Mouse (Mus musculus): ENCODE results near the gene Pan2.

Pan2 gene

GRCm38 (mm10) chr10:128336597-128336996, 33.5 kb downstream of the Pan2 start:
- DNase-seq, result no peak

GRCm38 (mm10) chr10:128337306-128338181, 34.4 kb downstream of the Pan2 start, which contains the start of gene Cs:
Gene Cs (plus strand): TSS chr10:128337734.
- DNase-seq, result peak; percentile 97

- DNase-seq, result no peak
Measured at GRCm38 (mm10) chr10:128338415-128338814, 35.3 kb downstream of the Pan2 start.

GRCm38 (mm10) chr10:128338948-128339347, 35.8 kb downstream of the Pan2 start:
- DNase-seq, result no peak

GRCm38 (mm10) chr10:128340257-128340656, 37.1 kb downstream of the Pan2 start:
- no peak for DNase-seq

GRCm38 (mm10) chr10:128343436-128343835, 40.3 kb downstream of the Pan2 start:
- DNase-seq, result no peak

- DNase-seq, result peak; percentile 81
Measured at GRCm38 (mm10) chr10:128344568-128345275, 41.6 kb downstream of the Pan2 start.

- no peak for DNase-seq
Measured at GRCm38 (mm10) chr10:128347541-128347940, 44.4 kb downstream of the Pan2 start.

GRCm38 (mm10) chr10:128358796-128359195, 55.7 kb downstream of the Pan2 start:
- no peak for DNase-seq

- no peak for DNase-seq
Measured at GRCm38 (mm10) chr10:128359226-128359625, 56.1 kb downstream of the Pan2 start.

GRCm38 (mm10) chr10:128361836-128362235, 58.7 kb downstream of the Pan2 start:
- DNase-seq, result no peak

- DNase-seq, result no peak
Measured at GRCm38 (mm10) chr10:128362568-128362967, 59.4 kb downstream of the Pan2 start.

- DNase-seq, result no peak
Measured at GRCm38 (mm10) chr10:128367899-128368401, 64.8 kb downstream of the Pan2 start.

GRCm38 (mm10) chr10:128368402-128369217, 65.5 kb downstream of the Pan2 start, which contains the start of gene Coq10a:
Gene Coq10a (minus strand): TSS chr10:128368997.
- peak; percentile 96 for DNase-seq

- no peak for DNase-seq
Measured at GRCm38 (mm10) chr10:128369218-128369543, 66.0 kb downstream of the Pan2 start.

- no peak for DNase-seq
Measured at GRCm38 (mm10) chr10:128369599-128369998, 66.5 kb downstream of the Pan2 start.

GRCm38 (mm10) chr10:128370021-128370420, 66.9 kb downstream of the Pan2 start:
- DNase-seq, result no peak

GRCm38 (mm10) chr10:128370601-128371000, 67.5 kb downstream of the Pan2 start:
- no peak for DNase-seq

Measured in layer of hippocampus, adult 9-11 months (tissue).